Mouse (Mus musculus): ENCODE results near the gene Mrpl28.
"Not testable (repeated sequence)": the region's sequence is repeated elsewhere in the genome, so short reads cannot be mapped to it uniquely, and the experiment has no call there.

Mrpl28 gene

GRCm38 (mm10) chr17:26116503-26117258 lies 6.6 kb upstream of the Mrpl28 start:
- DNase-seq, result no peak

- DNase-seq, result peak; percentile 67 to 68
These were observed 3.3 kb upstream of the Mrpl28 start for GRCm38 (mm10) chr17:26119766-26120710.

- DNase-seq, result no peak
These were observed 714 bp upstream of the Mrpl28 start for GRCm38 (mm10) chr17:26122431-26123140.

- DNase-seq, result no peak
These were observed 1.3 kb downstream of the Mrpl28 start for GRCm38 (mm10) chr17:26124560-26124959.

- DNase-seq, result no peak
These were observed 1.9 kb downstream of the Mrpl28 start for GRCm38 (mm10) chr17:26125226-26125625.

- DNase-seq, result no peak
These were observed 7.9 kb downstream of the Mrpl28 start for GRCm38 (mm10) chr17:26131062-26131732.

GRCm38 (mm10) chr17:26131856-26132853 lies 8.9 kb downstream of the Mrpl28 start:
- DNase-seq, result no peak

GRCm38 (mm10) chr17:26137106-26137750 lies 13.9 kb downstream of the Mrpl28 start:
- no peak for DNase-seq

GRCm38 (mm10) chr17:26137751-26138130 lies 14.4 kb downstream of the Mrpl28 start:
- no peak for DNase-seq

GRCm38 (mm10) chr17:26138239-26138836 lies 15.0 kb downstream of the Mrpl28 start, which contains the start of gene Axin1:
Axin1 (plus strand) TSS chr17:26138688.
- DNase-seq, result peak; percentile 95 to 96

- DNase-seq, result no peak
These were observed 15.6 kb downstream of the Mrpl28 start for GRCm38 (mm10) chr17:26138901-26139381.

GRCm38 (mm10) chr17:26142796-26143195 lies 19.5 kb downstream of the Mrpl28 start:
- no peak for DNase-seq

- DNase-seq, result no peak
These were observed 20.1 kb downstream of the Mrpl28 start for GRCm38 (mm10) chr17:26143386-26143785.

- DNase-seq, result no peak
These were observed 25.8 kb downstream of the Mrpl28 start for GRCm38 (mm10) chr17:26149056-26149455.

- DNase-seq, result no peak
These were observed 28.8 kb downstream of the Mrpl28 start for GRCm38 (mm10) chr17:26151886-26152630.

- DNase-seq, result no peak
These were observed 39.4 kb downstream of the Mrpl28 start for GRCm38 (mm10) chr17:26162736-26163135.

GRCm38 (mm10) chr17:26168039-26168438 lies 44.7 kb downstream of the Mrpl28 start:
- DNase-seq, result peak; percentile 56 to 64

- DNase-seq, result not testable (repeated sequence)
These were observed 51.9 kb downstream of the Mrpl28 start for GRCm38 (mm10) chr17:26175248-26175647.

Measured in B cell, adult 2 months (primary cell).